Mouse (Mus musculus): ENCODE measurements around the gene Anapc5. TPM values are rescaled to one million over a fixed set of nuclear protein-coding genes. Genes with fewer than 3 reads are reported as not detected.

The Anapc5 gene
- polyA plus RNA-seq, 1 experiment from 2014 or later: 403 TPM

DNA sequence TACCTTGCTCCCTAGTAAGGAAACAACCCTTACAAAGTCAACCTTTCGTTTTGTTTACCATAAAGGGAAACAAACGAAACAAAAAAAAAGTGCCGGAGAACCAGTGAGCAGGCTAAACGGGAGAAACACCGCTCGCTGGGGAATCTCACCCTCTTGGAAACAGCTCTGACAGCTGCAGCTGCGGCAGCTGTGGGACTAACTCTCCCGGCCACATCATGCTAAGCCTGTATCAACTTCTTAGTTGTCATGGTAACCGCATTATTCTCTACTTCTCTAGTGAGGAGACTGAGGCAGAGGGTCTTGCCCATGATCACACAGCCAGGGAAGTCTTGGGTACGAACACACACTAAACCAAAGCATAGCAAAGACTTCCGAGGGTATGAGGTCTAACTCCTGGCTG lies 47.4 kb downstream of the Anapc5 start:
- H3K27ac ChIP-seq (ENCODE audit: low read length): no peak overlapping the region
- no peaks in the 10 kb centered on the region for H3K27me3 ChIP-seq (ENCODE audit: control insufficient read depth, insufficient read depth, low read depth, low read length)
- peaks cover 5% of the 10 kb centered on the region; the same call in 1 of the 2 replicates for H3K36me3 ChIP-seq (ENCODE audit: control insufficient read depth, insufficient read depth, low read length)
- H3K4me2 ChIP-seq (ENCODE audit: low read depth, low read length): no peak overlapping the region
- no peaks in the 10 kb centered on the region for H3K9me3 ChIP-seq (ENCODE audit: control insufficient read depth, low read length)
- no peak for ATAC-seq (ENCODE audit: low read depth)
- H3K9ac ChIP-seq (ENCODE audit: low read length): no peak overlapping the region
- 75% methylated on average over 11 of the region's 11 CpGs for WGBS
- H3K4me3 ChIP-seq (ENCODE audit: low read length): no peak overlapping the region
- H3K4me1 ChIP-seq (replicated peaks; ENCODE audit: control insufficient read depth, insufficient read depth, low read length): peaks cover 23% of the 10 kb centered on the region

GRCm38 (mm10) chr5:122771428-122771827 lies 49.7 kb downstream of the Anapc5 start:
- no peaks in the 10 kb centered on the region for H3K9me3 ChIP-seq (ENCODE audit: control insufficient read depth, low read length)
- H3K4me3 ChIP-seq (ENCODE audit: low read length): no peak overlapping the region
- H3K4me2 ChIP-seq (ENCODE audit: low read depth, low read length): no peak overlapping the region
- peaks cover 5% of the 10 kb centered on the region; the same call in 1 of the 2 replicates for H3K36me3 ChIP-seq (ENCODE audit: control insufficient read depth, insufficient read depth, low read length)
- ATAC-seq (ENCODE audit: low read depth): no peak
- no peak overlapping the region for H3K9ac ChIP-seq (ENCODE audit: low read length)
- peaks cover 16% of the 10 kb centered on the region for H3K4me1 ChIP-seq (replicated peaks; ENCODE audit: control insufficient read depth, insufficient read depth, low read length)
- 68% methylated on average over 8 of the region's 9 CpGs for WGBS
- H3K27ac ChIP-seq (ENCODE audit: low read length): peak overlapping the region; percentile 86; the same call in 1 of the 2 replicates
- no peaks in the 10 kb centered on the region for H3K27me3 ChIP-seq (ENCODE audit: control insufficient read depth, insufficient read depth, low read depth, low read length)

- H3K4me3 ChIP-seq (ENCODE audit: low read length): no peak overlapping the region
- peaks cover 5% of the 10 kb centered on the region; the same call in 1 of the 2 replicates for H3K36me3 ChIP-seq (ENCODE audit: control insufficient read depth, insufficient read depth, low read length)
- H3K4me1 ChIP-seq (replicated peaks; ENCODE audit: control insufficient read depth, insufficient read depth, low read length): peaks cover 16% of the 10 kb centered on the region
- 25% methylated on average over 9 of the region's 10 CpGs for WGBS
- H3K9ac ChIP-seq (ENCODE audit: low read length): peak overlapping the region; percentile 5
- peak; percentile 81 for ATAC-seq (ENCODE audit: low read depth)
- peak overlapping the region; percentile 43 for H3K4me2 ChIP-seq (ENCODE audit: low read depth, low read length)
- no peaks in the 10 kb centered on the region for H3K9me3 ChIP-seq (ENCODE audit: control insufficient read depth, low read length)
- peak overlapping the region; percentile 86 for H3K27ac ChIP-seq (ENCODE audit: low read length)
- H3K27me3 ChIP-seq (ENCODE audit: control insufficient read depth, insufficient read depth, low read depth, low read length): no peaks in the 10 kb centered on the region
Measured at GRCm38 (mm10) chr5:122770806-122771261, 50.3 kb downstream of the Anapc5 start.

GRCm38 (mm10) chr5:122770304-122770703 lies 50.8 kb downstream of the Anapc5 start:
- ATAC-seq (ENCODE audit: low read depth): peak; percentile 62
- Histone ChIP-seq H3K9me3 (ENCODE audit: control insufficient read depth, low read length) (no peaks in the 10 kb centered on the region), H3K27ac (ENCODE audit: low read length) (peak overlapping the region; percentile 86), H3K27me3 (ENCODE audit: control insufficient read depth, insufficient read depth, low read depth, low read length) (no peaks in the 10 kb centered on the region), H3K4me2 (ENCODE audit: low read depth, low read length) (peak overlapping the region; percentile 43; the same call in 1 of the 2 replicates), H3K9ac (ENCODE audit: low read length) (peak overlapping the region; percentile 5), H3K36me3 (ENCODE audit: control insufficient read depth, insufficient read depth, low read length) (peaks cover 5% of the 10 kb centered on the region; the same call in 1 of the 2 replicates), H3K4me1 (replicated peaks; ENCODE audit: control insufficient read depth, insufficient read depth, low read length) (peaks cover 16% of the 10 kb centered on the region), H3K4me3 (ENCODE audit: low read length) (no peak overlapping the region)
- 47% methylated on average over 7 of the region's 7 CpGs for WGBS

DNA sequence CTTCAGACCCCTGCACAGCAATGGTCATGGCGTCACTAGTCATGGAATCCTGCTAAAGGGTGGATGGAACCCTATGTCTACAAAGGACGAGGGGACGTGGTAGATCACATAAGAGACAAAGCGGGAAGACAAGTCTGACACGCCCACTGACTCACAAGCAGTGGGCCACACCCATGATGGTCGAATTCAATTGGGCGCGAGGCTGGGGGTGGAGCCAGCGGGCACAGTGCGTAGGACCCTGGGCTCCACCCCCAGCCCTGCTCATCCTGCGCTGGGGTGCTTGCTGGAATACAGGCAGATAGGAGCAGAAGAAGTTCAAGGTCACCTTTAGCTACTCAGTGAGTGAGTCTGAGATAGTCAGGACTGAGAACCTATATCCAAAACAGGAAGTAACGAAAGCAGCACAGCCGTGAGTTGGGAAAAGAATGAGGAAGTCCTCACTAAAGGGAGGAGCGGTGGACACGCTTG lies 52.0 kb downstream of the Anapc5 start:
- peaks cover 16% of the 10 kb centered on the region for H3K4me1 ChIP-seq (replicated peaks; ENCODE audit: control insufficient read depth, insufficient read depth, low read length)
- H3K27me3 ChIP-seq (ENCODE audit: control insufficient read depth, insufficient read depth, low read depth, low read length): no peaks in the 10 kb centered on the region
- H3K9ac ChIP-seq (ENCODE audit: low read length): no peak overlapping the region
- no peak for ATAC-seq (ENCODE audit: low read depth)
- WGBS: 87% methylated on average over 15 of the region's 15 CpGs
- no peaks in the 10 kb centered on the region for H3K9me3 ChIP-seq (ENCODE audit: control insufficient read depth, low read length)
- H3K4me2 ChIP-seq (ENCODE audit: low read depth, low read length): no peak overlapping the region
- peaks cover 5% of the 10 kb centered on the region; the same call in 1 of the 2 replicates for H3K36me3 ChIP-seq (ENCODE audit: control insufficient read depth, insufficient read depth, low read length)
- H3K27ac ChIP-seq (ENCODE audit: low read length): no peak overlapping the region
- H3K4me3 ChIP-seq (ENCODE audit: low read length): no peak overlapping the region

DNA sequence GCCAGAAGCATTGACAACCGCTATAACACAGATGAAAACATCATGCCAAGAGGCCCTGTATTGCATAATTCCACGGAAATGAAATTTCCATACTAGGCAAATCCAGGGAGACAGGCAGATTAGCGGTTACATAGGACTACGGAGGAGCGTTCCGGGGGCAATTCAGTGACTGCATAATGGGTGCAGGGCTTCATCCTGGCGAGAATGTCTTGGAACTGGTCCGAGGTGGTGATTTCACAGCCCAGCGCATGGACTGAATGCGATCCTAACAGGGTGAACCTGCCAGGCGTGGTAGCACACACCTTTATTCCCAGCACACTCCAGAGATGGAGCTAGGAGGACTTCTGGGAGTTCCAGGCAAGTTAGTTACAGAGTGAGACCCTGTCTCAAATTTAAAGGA lies 53.9 kb downstream of the Anapc5 start:
- no peak for ATAC-seq (ENCODE audit: low read depth)

GRCm38 (mm10) chr5:122764032-122764464 lies 57.1 kb downstream of the Anapc5 start:
- WGBS: 46% methylated on average over 10 of the region's 10 CpGs
- H3K4me1 ChIP-seq (replicated peaks; ENCODE audit: control insufficient read depth, insufficient read depth, low read length): peaks cover 5% of the 10 kb centered on the region
- no peaks in the 10 kb centered on the region for H3K27me3 ChIP-seq (ENCODE audit: control insufficient read depth, insufficient read depth, low read depth, low read length)
- H3K36me3 ChIP-seq (ENCODE audit: control insufficient read depth, insufficient read depth, low read length): no peaks in the 10 kb centered on the region
- peak overlapping the region; percentile 52 for H3K9ac ChIP-seq (ENCODE audit: low read length)
- ATAC-seq (ENCODE audit: low read depth): peak; percentile 37
- H3K4me3 ChIP-seq (ENCODE audit: low read length): peak overlapping the region; percentile 12
- H3K9me3 ChIP-seq (ENCODE audit: control insufficient read depth, low read length): no peaks in the 10 kb centered on the region
- peak overlapping the region; percentile 82 for H3K27ac ChIP-seq (ENCODE audit: low read length)
- H3K4me2 ChIP-seq (ENCODE audit: low read depth, low read length): peak overlapping the region; percentile 36

More for the DNA sequence above, 53.9 kb downstream of the Anapc5 start:
- Histone ChIP-seq H3K4me1 (replicated peaks; ENCODE audit: control insufficient read depth, insufficient read depth, low read length) (peaks cover 21% of the 10 kb centered on the region), H3K9me3 (ENCODE audit: control insufficient read depth, low read length) (no peaks in the 10 kb centered on the region), H3K27ac (ENCODE audit: low read length) (no peak overlapping the region), H3K36me3 (ENCODE audit: control insufficient read depth, insufficient read depth, low read length) (peaks cover 1% of the 10 kb centered on the region; the same call in 1 of the 2 replicates), H3K4me2 (ENCODE audit: low read depth, low read length) (no peak overlapping the region), H3K9ac (ENCODE audit: low read length) (no peak overlapping the region), H3K27me3 (ENCODE audit: control insufficient read depth, insufficient read depth, low read depth, low read length) (no peaks in the 10 kb centered on the region), H3K4me3 (ENCODE audit: low read length) (no peak overlapping the region)
- WGBS: 91% methylated on average over 11 of the region's 11 CpGs

DNA sequence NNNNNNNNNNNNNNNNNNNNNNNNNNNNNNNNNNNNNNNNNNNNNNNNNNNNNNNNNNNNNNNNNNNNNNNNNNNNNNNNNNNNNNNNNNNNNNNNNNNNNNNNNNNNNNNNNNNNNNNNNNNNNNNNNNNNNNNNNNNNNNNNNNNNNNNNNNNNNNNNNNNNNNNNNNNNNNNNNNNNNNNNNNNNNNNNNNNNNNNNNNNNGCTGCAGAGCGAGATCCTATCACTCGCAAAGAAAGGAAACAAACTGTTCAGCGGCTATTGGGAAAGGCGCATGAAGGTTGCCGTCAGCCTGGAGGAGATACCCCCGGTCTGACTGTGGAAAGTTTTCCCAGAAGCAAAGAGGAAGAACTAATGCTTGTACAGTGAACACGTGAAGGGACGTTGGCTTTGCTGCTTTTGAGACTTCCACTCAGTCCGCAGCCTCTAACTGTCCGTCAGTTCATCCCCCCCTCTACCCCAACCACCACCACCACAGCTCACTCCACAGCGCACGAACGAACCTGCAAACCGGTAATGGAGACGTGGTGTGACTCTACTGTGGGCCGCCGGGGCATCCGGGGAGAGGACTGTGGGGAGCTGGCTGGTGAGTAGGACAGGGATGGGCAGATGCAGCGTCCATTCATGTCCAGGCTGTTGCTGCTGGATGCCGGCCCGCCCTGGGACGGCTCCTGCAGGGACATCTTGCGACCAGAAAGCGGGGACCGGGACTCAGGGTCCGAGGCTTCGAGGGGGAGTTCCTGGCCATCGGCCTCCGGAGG lies 57.7 kb downstream of the Anapc5 start:
- 45% methylated on average over 29 of the region's 29 CpGs for WGBS
- peak; percentile 51 for ATAC-seq (ENCODE audit: low read depth)
- Histone ChIP-seq H3K9ac (ENCODE audit: low read length) (peak overlapping the region; percentile 52), H3K36me3 (ENCODE audit: control insufficient read depth, insufficient read depth, low read length) (no peaks in the 10 kb centered on the region), H3K27me3 (ENCODE audit: control insufficient read depth, insufficient read depth, low read depth, low read length) (no peaks in the 10 kb centered on the region), H3K4me3 (ENCODE audit: low read length) (peak overlapping the region; percentile 12), H3K4me1 (replicated peaks; ENCODE audit: control insufficient read depth, insufficient read depth, low read length) (peaks cover 5% of the 10 kb centered on the region), H3K4me2 (ENCODE audit: low read depth, low read length) (peak overlapping the region; percentile 36), H3K9me3 (ENCODE audit: control insufficient read depth, low read length) (no peaks in the 10 kb centered on the region), H3K27ac (ENCODE audit: low read length) (peak overlapping the region; percentile 82)

- H3K36me3 ChIP-seq (ENCODE audit: control insufficient read depth, insufficient read depth, low read length): peaks cover 19% of the 10 kb centered on the region
- H3K4me3 ChIP-seq (ENCODE audit: low read length): no peak overlapping the region
- no peaks in the 10 kb centered on the region for H3K27me3 ChIP-seq (ENCODE audit: control insufficient read depth, insufficient read depth, low read depth, low read length)
- H3K9me3 ChIP-seq (ENCODE audit: control insufficient read depth, low read length): 0 out of 2 replicates have a peak, but pooled peaks cover 5% of the 10 kb centered on the region
- no peak overlapping the region for H3K27ac ChIP-seq (ENCODE audit: low read length)
- no peak for ATAC-seq (ENCODE audit: low read depth)
- no peaks in the 10 kb centered on the region for H3K4me1 ChIP-seq (replicated peaks; ENCODE audit: control insufficient read depth, insufficient read depth, low read length)
- WGBS: 72% methylated on average over 7 of the region's 7 CpGs
- no peak overlapping the region for H3K4me2 ChIP-seq (ENCODE audit: low read depth, low read length)
- H3K9ac ChIP-seq (ENCODE audit: low read length): no peak overlapping the region
Measured at GRCm38 (mm10) chr5:122756680-122757079, 64.5 kb downstream of the Anapc5 start.

All from lung, embryonic 16.5 days (tissue).